Mouse (Mus musculus) cerebellum, adult 18-20 months (tissue): ENCODE measurements around the gene Pja2.
"Not testable (repeated sequence)": the region's sequence is repeated elsewhere in the genome, so short reads cannot be mapped to it uniquely, and the experiment has no call there.

Source experiments
- DNase-seq, 2 experiments: peaks; one replicate each; pipeline ENCODE4 v3.0.0; 2021

Gene Pja2

DNA sequence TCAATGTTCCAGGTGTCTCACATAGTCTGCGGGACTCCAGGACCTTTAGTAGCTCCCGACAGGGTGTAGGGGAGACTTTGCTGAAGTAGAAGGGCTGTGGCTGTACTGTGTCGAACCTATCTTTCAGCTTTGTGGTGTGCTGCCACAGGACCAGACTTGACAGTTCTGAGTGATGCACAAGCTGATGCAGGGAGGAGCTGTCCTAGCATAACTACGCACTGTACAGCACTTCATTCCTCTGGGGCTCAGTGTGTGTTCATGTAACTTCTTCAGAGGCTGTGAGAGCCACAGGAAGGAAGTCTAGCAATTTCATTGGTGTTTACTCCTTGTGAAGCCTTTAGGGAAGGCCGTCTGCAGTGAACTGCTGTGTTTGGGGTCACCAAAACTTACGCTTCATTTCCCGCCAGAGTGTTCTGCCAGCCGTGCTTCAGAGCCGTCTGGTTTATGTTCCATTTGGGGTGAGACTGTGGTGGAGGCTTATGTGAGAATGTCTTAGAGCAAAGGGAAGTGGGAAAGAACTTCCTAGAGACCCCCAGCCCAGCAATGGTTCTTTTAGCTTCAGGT, 54.0 kb downstream of the Pja2 start:
- no peak for DNase-seq

DNA sequence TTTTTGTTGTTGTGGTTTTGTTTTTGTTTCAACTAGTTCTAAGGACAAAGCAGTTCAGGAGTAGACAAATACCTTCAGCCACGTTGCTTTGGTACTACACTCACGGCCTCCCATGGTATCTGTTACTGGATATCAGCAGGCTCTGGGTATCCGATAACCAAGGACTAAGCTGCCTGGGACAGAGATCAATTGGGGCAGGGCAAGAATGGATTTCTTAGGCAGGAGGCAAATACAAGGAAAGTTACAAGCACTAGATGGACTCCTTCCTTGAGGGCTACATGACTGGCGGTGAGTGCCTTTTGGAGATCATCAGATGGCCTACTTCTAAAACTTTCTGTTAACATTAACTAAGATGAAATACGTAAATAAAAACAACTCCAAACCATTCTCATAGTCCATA, 55.0 kb downstream of the Pja2 start:
- DNase-seq, result no peak

DNA sequence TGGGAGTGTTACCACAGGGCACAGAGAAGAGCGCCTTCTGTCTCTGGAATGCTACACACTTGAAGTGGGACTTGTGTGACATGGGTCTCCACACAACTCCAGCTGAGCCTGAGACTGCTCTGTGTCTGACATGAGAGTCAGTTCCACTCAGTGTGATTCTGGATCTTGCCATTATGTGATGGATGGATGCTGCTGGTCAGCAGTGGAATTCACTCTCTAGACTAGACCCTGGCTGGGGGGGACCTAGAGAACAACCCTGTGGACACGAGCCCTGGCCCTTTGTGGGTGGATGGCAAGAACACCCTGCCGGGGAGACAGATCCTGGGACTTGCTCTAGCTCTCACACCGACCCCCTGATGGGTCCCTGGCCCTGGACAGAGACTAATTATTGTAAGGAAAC, 56.5 kb downstream of the Pja2 start:
- no peak for DNase-seq

DNA sequence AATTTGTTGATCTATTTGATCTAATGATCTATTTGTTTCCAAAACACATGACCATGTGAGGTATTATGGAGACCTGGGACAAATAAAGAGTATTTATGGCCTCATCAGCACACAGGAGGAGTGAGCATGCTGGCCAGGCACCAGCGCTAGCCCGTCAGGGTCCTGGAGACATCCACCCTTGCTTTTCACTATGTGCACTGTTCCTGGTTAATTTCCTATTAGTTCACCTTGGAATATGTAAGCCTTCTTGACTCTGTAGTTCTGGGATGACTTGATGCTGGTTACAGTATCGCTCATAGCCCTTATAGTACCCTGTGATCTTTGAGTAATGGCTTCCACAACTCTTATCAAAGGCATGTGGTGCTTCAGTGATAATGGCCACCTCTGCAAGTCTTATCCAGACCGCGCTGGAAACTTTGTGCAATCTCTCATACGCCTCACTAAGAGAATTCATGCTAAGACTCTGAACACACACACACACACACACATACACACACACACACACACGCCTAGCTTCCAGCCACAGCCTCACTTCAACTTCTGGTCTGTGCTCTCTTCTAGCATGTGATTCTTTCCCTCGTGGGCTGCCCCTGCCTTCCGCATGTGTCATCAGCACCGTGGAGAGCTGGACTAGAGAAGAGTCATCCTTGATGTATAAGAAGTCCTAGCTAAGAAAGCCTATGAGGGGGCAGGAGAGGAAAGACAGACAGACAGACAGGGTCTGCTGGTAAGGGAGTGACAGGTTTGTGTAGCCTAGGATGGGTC, 57.2 kb downstream of the Pja2 start:
- no peak for DNase-seq

DNA sequence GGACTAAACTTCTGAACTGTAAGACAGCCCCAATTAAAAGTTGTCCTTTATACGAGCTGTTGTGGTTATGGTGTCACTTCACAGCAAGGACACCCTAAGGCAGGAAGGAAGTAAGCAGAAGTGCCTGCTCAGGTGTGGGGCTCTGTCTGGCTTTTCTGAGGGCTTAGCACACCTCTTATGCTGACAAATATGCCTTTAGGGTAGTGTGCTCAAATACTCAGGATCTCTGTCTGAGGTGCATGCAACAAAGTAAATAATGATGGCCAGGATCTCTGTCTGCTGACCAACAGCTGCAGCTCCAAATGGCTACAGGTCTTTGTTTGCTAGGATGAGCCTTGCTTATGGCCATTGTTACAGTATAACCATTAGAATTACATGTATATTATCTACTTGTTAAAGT, 71.1 kb downstream of the Pja2 start:
- DNase-seq, result no peak

DNA sequence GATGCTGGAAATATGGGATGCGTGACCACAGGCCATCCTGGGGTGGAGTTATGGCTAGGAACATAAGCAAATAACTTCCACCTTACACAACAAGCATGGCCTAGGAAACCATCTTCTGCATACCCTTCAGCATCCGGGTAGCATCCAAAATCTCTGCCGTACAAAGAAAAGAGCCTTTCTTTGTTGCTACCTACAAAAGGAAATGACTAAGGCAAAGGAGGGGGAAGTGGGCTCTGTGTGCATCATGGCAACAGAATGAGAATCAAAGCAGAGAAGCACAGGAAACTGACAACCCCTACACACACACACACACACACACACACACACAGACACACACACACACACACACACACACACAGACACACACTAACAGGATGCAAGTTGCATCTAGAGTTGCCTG, 83.5 kb downstream of the Pja2 start:
- no peak for DNase-seq

DNA sequence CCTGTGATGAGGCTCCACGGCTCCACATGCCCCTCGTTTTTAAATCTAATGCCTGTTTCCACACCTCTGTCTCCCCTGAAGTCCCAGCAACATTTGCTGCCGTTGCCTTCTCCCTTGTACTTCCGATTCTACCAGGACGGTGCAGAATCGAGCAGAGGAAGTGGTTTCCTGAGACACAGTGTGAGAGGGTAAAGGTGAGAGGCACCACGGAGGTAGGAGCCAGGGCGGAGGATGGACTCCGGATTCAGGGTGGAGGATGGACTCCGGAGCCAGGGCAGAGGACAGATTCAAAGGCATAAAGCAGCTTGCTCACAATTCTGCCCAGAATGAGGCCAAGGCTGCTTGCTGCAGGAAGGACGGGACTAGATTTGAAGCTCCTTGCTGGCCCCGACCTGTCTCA, 88.8 kb downstream of the Pja2 start:
- no peak for DNase-seq

DNA sequence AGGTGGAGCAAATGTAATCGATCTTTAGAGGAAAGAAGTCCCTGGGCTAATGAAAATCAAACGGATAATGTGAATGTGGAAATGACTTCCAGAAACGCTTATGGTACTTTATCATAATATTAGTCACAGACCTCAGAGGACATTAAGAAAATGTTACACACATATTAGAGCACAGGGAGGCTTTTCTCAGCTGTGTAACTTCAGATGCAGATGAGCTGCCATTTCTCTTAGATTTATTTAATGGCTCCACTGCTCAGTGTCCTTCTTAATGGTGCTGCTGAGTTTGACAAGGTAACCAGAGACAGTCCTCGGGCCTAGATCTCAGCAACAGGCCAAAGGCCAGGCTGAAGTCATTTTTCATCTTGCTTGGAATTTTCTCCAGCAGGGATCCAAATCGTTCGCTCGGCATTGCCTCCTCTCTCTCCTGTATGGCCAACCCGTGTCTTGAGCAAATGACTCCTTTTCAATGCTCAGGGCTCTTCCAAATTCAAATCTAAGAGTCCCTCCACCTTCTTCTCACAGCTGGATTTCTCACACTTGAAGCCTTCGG, 89.3 kb downstream of the Pja2 start:
- DNase-seq, result no peak

DNA sequence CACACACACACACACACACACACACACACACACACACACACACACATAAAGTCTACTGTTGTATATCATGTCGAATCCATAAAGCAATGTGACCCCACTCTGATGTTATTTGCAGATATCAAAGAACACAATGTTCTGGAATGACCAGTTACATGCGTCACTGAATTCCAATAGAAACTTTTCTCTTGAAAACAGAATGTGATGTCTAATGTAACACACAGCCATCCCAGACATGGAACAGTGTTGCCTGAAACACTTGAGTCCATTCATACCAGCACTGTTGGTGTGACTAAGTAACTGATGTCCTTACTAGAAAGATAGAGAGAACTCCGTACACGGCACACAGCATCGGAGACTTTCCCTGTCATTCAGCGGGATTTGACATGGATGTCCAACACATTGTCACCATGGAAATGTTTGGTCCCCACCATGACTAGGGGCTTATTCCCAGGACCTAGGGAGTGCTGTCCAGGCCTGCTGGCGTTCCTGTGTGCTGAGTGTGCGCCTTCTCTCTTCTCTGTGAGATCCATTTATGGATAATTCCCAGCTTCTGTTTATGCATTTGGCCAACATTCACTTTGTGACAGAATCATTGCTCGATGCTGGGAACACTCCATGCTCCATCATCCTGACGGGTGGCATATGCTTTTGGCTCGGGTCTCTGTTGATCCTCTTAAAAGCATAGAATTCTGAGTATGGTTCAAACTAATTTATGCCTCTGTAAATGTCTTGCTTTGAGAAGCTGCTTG, 90.0 kb downstream of the Pja2 start:
- no peak for DNase-seq

DNA sequence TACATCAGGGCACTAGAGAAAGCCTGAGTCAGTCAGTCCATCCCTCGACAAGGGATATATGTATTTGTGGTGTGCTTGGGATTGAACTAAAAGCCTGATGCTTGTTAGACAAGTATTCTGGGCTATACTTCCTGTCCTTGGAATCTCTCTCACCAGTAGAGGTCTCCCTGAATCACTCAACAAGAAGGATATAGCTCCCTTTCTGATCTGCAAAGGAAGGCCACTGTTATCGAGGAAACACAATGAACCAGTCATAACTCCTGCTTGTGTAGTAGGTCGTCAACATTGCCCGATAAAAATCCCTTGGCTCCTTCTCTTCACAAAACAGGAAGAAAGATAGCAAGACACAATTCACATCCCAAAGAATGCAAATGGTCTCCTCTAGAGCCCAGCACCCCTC, 99.6 kb downstream of the Pja2 start:
- DNase-seq, result no peak

DNA sequence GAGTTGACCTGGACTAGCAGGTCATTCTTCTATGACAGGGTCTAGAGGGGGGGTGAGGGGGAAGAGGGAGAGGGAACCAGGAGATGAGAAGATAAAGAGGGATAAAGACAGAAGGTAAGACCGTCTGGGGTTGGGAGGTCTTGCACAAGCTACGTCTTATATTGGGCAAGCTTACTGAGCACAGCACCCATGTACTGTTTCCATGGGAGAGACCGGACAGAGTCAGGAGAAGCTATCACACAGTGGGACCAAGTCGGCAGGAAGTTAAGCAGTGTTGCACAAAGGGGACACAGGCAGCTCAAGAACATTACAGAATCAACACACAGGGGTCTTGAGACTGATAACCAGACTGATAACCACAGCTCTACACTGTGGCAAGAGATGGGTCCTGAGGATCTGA, 100.1 kb downstream of the Pja2 start:
- DNase-seq, result not testable (repeated sequence)

DNA sequence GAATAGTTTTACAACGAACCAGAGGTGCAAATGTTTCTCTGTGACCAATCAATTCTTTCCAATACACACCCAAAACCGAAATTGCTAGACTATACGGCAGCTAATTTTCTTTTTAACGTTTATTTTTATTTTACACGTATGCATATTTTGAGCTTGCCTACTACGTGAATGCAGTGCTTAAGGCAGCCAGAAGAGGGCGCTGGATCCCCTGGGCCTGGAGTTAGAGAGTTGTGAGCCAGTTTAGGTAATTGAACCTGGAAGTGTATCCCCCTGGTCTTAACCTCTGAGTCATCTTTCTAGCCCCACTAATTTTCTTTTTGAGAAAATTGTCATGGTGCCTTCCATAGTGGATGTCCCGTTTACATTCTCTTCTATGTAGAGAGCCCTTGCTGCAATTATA, 100.5 kb downstream of the Pja2 start:
- DNase-seq, result no peak
